Mouse (Mus musculus): ENCODE measurements around the gene Pkd1. TPM values are rescaled to one million over a fixed set of nuclear protein-coding genes. Genes with fewer than 3 reads are reported as not detected.

The Pkd1 gene
- polyA plus RNA-seq, 1 experiment from 2014 or later: 23.9 TPM

DNA sequence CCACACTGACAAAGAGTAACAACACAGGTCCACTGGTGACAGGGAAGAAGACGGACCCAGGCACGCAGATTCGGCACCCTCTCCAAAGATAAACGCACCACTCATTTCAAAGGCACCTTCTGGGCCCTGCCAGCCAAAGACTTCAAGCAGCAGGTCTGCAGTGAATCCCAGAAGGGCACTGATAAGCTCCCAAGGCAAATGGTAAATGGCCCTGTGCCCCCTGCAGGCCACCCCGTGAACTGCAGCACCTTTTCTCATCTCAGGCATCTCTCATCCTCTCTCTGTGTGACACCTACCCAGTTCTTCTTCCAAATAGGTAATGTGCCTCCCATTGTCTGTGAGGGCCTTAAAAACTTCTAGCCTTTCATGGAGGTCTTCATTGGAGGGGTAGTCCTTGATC, 79.0 kb downstream of the Pkd1 start:
- no peak for ATAC-seq (replicated peaks; ENCODE audit: low FRiP score)
- no peaks in the 10 kb centered on the region for H3K9me3 ChIP-seq (ENCODE audit: control insufficient read depth, low read length)
- peaks cover 10% of the 10 kb centered on the region; the same call in 1 of the 2 replicates for H3K36me3 ChIP-seq (ENCODE audit: control insufficient read depth, insufficient read depth, low read length)

DNA sequence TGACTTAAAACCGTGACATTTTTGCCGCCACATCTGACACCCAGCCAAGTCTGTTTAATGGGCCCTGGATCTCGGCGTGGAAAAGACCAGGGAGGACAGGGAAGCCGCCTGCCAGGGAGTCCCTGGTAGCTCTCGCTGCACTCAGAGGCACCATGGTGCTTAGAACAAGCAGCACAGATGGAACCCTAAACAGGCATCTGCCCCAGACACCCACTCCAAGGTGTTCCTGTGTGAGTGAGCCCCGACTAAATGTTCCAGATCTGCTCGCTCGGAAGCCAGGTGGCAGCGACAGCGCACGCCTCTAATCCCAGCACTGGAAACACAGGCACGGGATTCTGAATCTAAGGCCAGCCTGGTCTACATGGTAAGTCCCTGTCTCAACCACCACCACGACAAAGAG, 80.4 kb downstream of the Pkd1 start:
- DNase-seq (ENCODE audit: low spot score): no peak
- Histone ChIP-seq H3K9ac (ENCODE audit: low read length) (no peak overlapping the region), H3K4me1 (replicated peaks; ENCODE audit: control insufficient read depth, insufficient read depth, low read length) (peaks cover 15% of the 10 kb centered on the region; the same call in 1 of the 2 replicates), H3K27me3 (ENCODE audit: control insufficient read depth, insufficient read depth, low read length) (no peaks in the 10 kb centered on the region), H3K4me2 (ENCODE audit: low read depth, low read length, severe bottlenecking) (no peak overlapping the region), H3K9me3 (ENCODE audit: control insufficient read depth, low read length) (no peaks in the 10 kb centered on the region), H3K4me3 (ENCODE audit: low read depth, low read length) (no peak overlapping the region), H3K36me3 (ENCODE audit: control insufficient read depth, insufficient read depth, low read length) (peaks cover 7% of the 10 kb centered on the region; the same call in 1 of the 2 replicates), H3K27ac (ENCODE audit: low read depth, low read length) (no peak overlapping the region)
- 91% methylated on average over 14 of the region's 14 CpGs for WGBS
- no peak for ATAC-seq (replicated peaks; ENCODE audit: low FRiP score)

More for the DNA sequence above, 79.0 kb downstream of the Pkd1 start:
- no peak overlapping the region for H3K9ac ChIP-seq (ENCODE audit: low read length)
- H3K27me3 ChIP-seq (ENCODE audit: control insufficient read depth, insufficient read depth, low read length): no peaks in the 10 kb centered on the region
- WGBS: 51% methylated on average over 5 of the region's 5 CpGs
- DNase-seq (ENCODE audit: low spot score): peak; percentile 87
- peaks cover 13% of the 10 kb centered on the region; the same call in 1 of the 2 replicates for H3K4me1 ChIP-seq (replicated peaks; ENCODE audit: control insufficient read depth, insufficient read depth, low read length)
- H3K4me2 ChIP-seq (ENCODE audit: low read depth, low read length, severe bottlenecking): no peak overlapping the region
- no peak overlapping the region for H3K27ac ChIP-seq (ENCODE audit: low read depth, low read length)
- H3K4me3 ChIP-seq (ENCODE audit: low read depth, low read length): no peak overlapping the region

DNA sequence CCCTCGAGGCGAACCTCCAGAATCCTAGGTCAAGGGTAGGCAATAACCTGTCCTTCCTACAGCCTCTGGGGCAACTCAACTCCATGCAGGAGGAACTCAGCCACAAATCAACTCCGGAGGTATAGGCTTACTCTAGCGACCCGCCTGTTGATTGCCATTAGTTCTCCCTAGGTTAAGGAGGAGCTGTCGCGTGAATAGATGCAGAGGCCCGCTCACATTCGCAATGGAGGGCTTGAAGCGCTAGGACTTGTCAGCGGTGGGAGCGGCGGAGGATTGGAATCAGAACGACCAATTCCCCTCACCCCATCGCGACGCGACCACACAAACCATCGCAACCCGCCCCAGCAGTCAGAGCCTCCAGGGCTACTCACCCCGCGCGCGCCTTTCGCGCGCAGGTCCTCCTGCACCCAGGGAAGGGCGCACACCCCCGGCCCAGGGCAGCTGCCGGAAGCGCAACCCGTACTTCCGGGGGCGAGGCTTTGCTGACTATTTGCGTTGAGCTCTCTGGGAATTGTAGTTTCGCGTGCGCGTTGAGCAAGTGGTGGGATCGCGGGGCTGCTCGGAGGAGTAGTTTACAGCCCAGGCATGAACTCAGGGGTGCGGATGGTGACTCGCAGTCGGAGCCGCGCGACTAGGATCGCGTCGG, 82.7 kb downstream of the Pkd1 start, which contains the start of the genes Tsc2 and Nthl1:
TSS of gene Tsc2 (minus strand) at position 464 of the 646 bp plus-strand sequence.
TSS of gene Nthl1 (plus strand) at position 514 of the 646 bp plus-strand sequence.
- WGBS: 2% methylated on average over 51 of the region's 51 CpGs
- H3K36me3 ChIP-seq (ENCODE audit: control insufficient read depth, insufficient read depth, low read length): no peaks in the 10 kb centered on the region
- ATAC-seq (replicated peaks; ENCODE audit: low FRiP score) (peak; percentile 90), DNase-seq (ENCODE audit: low spot score) (peak; percentile 93)
- H3K27me3 ChIP-seq (ENCODE audit: control insufficient read depth, insufficient read depth, low read length): no peaks in the 10 kb centered on the region
- H3K4me3 ChIP-seq (ENCODE audit: low read depth, low read length): peak within 1 kb of the TSS; percentile 72
- H3K4me2 ChIP-seq (ENCODE audit: low read depth, low read length, severe bottlenecking): peak within 1 kb of the TSS; percentile 81
- H3K4me1 ChIP-seq (replicated peaks; ENCODE audit: control insufficient read depth, insufficient read depth, low read length): peaks cover 15% of the 10 kb centered on the region; the same call in 1 of the 2 replicates
- peak within 1 kb of the TSS; percentile 83 for H3K9ac ChIP-seq (ENCODE audit: low read length)
- H3K9me3 ChIP-seq (ENCODE audit: control insufficient read depth, low read length): no peaks in the 10 kb centered on the region
- 0 out of 2 replicates have a peak within 1 kb of the TSS, but pooled peaks have one; percentile 5 for H3K27ac ChIP-seq (ENCODE audit: low read depth, low read length)

DNA sequence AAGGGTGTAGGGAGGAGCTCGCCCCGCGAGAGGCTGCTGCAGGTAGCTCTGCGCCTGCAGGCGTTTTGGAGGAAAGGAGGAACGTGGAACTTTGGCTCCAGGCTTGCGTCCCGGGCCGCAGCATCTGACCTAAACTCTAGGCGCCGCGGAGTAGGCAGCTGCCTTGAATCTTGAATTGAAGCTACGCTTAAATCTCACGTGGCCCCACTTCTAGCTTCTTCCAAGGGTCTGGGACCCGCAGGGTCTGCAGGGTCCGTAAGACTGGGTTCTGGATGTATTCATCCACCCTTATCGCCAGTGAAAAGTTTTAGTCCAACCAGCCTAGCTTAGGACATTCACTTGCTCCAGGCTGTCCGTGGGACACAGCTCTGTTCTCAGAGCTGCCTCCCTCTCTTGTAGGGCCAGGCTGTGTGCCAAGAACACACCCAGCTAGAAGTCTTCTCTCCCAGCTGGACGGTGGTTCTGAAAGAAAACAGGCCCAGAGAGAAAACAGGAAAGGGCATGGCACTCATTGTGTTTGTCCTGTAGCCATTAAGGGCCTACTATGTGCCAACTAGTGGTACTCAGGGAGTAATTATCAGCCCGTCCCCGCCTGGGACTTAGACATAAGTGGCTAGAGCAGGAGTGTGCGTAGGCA, 83.3 kb downstream of the Pkd1 start:
- H3K4me2 ChIP-seq (ENCODE audit: low read depth, low read length, severe bottlenecking): peak overlapping the region; percentile 81
- H3K4me3 ChIP-seq (ENCODE audit: low read depth, low read length): peak overlapping the region; percentile 72
- H3K36me3 ChIP-seq (ENCODE audit: control insufficient read depth, insufficient read depth, low read length): no peaks in the 10 kb centered on the region
- no peaks in the 10 kb centered on the region for H3K27me3 ChIP-seq (ENCODE audit: control insufficient read depth, insufficient read depth, low read length)
- H3K9me3 ChIP-seq (ENCODE audit: control insufficient read depth, low read length): no peaks in the 10 kb centered on the region
- WGBS: 13% methylated on average over 22 of the region's 22 CpGs
- H3K9ac ChIP-seq (ENCODE audit: low read length): peak overlapping the region; percentile 83
- 0 out of 2 replicates have a peak overlapping the region, but pooled peaks have one; percentile 5 for H3K27ac ChIP-seq (ENCODE audit: low read depth, low read length)
- 0 out of 2 replicates have a peak, but pooled peaks have one; percentile 5 for ATAC-seq (replicated peaks; ENCODE audit: low FRiP score)
- H3K4me1 ChIP-seq (replicated peaks; ENCODE audit: control insufficient read depth, insufficient read depth, low read length): peaks cover 15% of the 10 kb centered on the region; the same call in 1 of the 2 replicates
- DNase-seq (ENCODE audit: low spot score): no peak

DNA sequence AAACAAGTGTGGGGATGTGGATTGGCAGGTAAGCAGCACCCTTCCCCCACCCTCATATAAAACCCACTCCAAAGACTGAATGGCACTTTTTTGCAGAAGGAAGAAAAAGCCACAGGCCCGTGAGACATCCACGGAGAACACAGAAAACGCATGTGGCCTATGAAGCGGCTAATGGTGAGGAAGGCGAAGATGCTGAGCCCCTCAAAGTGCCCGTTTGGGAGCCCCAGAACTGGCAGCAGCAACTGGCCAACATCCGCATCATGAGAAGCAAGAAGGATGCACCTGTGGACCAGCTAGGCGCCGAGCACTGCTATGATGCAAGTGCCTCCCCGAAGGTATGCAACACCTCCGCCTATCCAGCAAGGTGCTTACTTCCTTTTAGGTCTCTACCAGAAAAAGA, 84.2 kb downstream of the Pkd1 start:
- Histone ChIP-seq H3K4me1 (replicated peaks; ENCODE audit: control insufficient read depth, insufficient read depth, low read length) (peaks cover 15% of the 10 kb centered on the region; the same call in 1 of the 2 replicates), H3K4me3 (ENCODE audit: low read depth, low read length) (no peak overlapping the region), H3K27ac (ENCODE audit: low read depth, low read length) (no peak overlapping the region), H3K9ac (ENCODE audit: low read length) (no peak overlapping the region; the same call in 1 of the 2 replicates), H3K27me3 (ENCODE audit: control insufficient read depth, insufficient read depth, low read length) (no peaks in the 10 kb centered on the region), H3K9me3 (ENCODE audit: control insufficient read depth, low read length) (no peaks in the 10 kb centered on the region), H3K36me3 (ENCODE audit: control insufficient read depth, insufficient read depth, low read length) (no peaks in the 10 kb centered on the region), H3K4me2 (ENCODE audit: low read depth, low read length, severe bottlenecking) (no peak overlapping the region)
- no peak for DNase-seq (ENCODE audit: low spot score)
- ATAC-seq (replicated peaks; ENCODE audit: low FRiP score): no peak
- 91% methylated on average over 11 of the region's 11 CpGs for WGBS

DNA sequence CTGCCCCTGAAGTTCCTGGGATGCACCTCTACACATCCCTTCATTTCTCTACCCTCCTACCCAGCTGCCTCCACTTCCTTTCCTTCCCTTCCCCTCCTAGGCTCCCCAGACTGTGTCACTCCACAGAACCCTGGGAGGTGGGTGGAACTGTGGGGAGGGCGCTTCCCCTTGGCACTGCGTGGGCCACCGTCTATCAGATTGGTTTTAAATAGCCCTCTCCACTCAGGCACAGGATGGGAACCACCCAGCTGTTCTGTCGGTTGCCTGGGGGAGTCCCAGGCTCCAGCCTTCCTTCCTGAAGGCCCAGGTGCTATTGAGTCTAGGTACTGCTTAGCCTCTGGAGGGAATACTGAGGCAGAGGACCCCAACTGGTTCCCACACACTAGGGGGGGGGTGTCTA, 85.4 kb downstream of the Pkd1 start:
- Histone ChIP-seq H3K9me3 (ENCODE audit: control insufficient read depth, low read length) (no peaks in the 10 kb centered on the region), H3K4me3 (ENCODE audit: low read depth, low read length) (no peak overlapping the region), H3K4me2 (ENCODE audit: low read depth, low read length, severe bottlenecking) (no peak overlapping the region), H3K9ac (ENCODE audit: low read length) (no peak overlapping the region), H3K36me3 (ENCODE audit: control insufficient read depth, insufficient read depth, low read length) (no peaks in the 10 kb centered on the region), H3K27me3 (ENCODE audit: control insufficient read depth, insufficient read depth, low read length) (no peaks in the 10 kb centered on the region), H3K27ac (ENCODE audit: low read depth, low read length) (no peak overlapping the region), H3K4me1 (replicated peaks; ENCODE audit: control insufficient read depth, insufficient read depth, low read length) (peaks cover 15% of the 10 kb centered on the region; the same call in 1 of the 2 replicates)
- WGBS: 84% methylated on average over 4 of the region's 4 CpGs
- ATAC-seq (replicated peaks; ENCODE audit: low FRiP score) (no peak), DNase-seq (ENCODE audit: low spot score) (no peak)

DNA sequence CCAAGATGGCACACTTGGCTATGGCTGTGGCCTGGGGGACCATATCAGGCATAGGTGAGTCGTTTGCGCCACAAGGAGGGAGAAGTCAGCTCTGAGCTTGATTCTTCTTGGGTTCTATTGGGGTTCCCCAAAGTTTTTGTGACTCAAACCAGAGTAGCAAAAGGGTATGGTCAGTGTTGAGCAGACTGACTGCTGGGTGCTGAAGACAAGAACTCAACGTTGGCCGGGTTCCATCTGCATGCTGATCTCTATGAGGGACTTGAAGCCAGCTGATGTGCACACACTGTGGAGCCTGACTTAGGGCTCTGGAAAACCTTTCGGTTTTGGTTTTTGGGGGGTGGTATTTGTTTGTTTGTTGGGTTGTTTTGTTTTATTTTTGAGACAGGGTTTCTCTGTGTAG, 86.1 kb downstream of the Pkd1 start:
- Histone ChIP-seq H3K4me1 (replicated peaks; ENCODE audit: control insufficient read depth, insufficient read depth, low read length) (peaks cover 15% of the 10 kb centered on the region; the same call in 1 of the 2 replicates), H3K36me3 (ENCODE audit: control insufficient read depth, insufficient read depth, low read length) (no peaks in the 10 kb centered on the region)
- WGBS: 98% methylated on average over 5 of the region's 5 CpGs

DNA sequence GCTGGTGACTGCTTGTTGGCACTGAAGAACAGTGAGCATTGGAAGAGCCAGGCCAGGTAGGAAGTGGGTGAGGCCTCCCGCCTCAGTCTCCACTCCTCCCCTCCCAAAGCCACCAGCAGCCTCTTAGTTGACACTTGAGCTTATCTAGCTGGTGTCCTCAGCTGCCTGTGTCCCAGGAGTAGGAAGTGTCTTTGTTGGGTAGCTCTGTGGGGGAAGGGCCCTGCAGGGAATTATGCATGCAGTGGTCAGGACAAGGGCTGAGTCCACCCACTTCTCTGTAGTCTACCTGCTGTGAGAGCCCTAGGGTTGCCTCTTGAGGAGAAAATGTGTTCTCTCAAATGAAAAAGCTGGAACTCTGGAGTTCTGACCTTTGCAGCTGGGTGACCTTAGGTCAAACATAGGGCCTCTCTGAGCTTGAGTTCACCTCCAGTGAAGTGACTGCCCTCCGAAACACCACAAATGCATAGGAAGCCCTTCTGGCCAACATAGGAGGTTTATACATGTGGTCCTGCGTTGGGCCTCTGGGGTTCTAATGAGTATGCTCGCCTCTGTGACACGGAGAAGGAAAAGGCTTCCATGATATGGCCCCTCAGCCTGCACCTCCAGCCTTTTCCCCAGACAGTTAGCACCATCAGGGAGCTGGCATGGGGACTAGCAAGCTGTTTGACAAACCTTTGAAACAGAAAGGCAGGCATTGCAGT, 87.3 kb downstream of the Pkd1 start:
- H3K4me3 ChIP-seq (ENCODE audit: low read depth, low read length): no peak overlapping the region
- DNase-seq (ENCODE audit: low spot score) (no peak), ATAC-seq (replicated peaks; ENCODE audit: low FRiP score) (no peak)
- no peak overlapping the region for H3K27ac ChIP-seq (ENCODE audit: low read depth, low read length)
- H3K4me2 ChIP-seq (ENCODE audit: low read depth, low read length, severe bottlenecking): no peak overlapping the region
- H3K27me3 ChIP-seq (ENCODE audit: control insufficient read depth, insufficient read depth, low read length): no peaks in the 10 kb centered on the region
- H3K9me3 ChIP-seq (ENCODE audit: control insufficient read depth, low read length): no peaks in the 10 kb centered on the region
- peaks cover 10% of the 10 kb centered on the region; the same call in 1 of the 2 replicates for H3K4me1 ChIP-seq (replicated peaks; ENCODE audit: control insufficient read depth, insufficient read depth, low read length)
- no peaks in the 10 kb centered on the region for H3K36me3 ChIP-seq (ENCODE audit: control insufficient read depth, insufficient read depth, low read length)
- no peak overlapping the region for H3K9ac ChIP-seq (ENCODE audit: low read length)
- 68% methylated on average over 5 of the region's 5 CpGs for WGBS

More for the DNA sequence above, 86.1 kb downstream of the Pkd1 start:
- Histone ChIP-seq H3K4me2 (ENCODE audit: low read depth, low read length, severe bottlenecking) (no peak overlapping the region), H3K9ac (ENCODE audit: low read length) (no peak overlapping the region), H3K4me3 (ENCODE audit: low read depth, low read length) (no peak overlapping the region), H3K27me3 (ENCODE audit: control insufficient read depth, insufficient read depth, low read length) (no peaks in the 10 kb centered on the region), H3K9me3 (ENCODE audit: control insufficient read depth, low read length) (no peaks in the 10 kb centered on the region), H3K27ac (ENCODE audit: low read depth, low read length) (no peak overlapping the region)
- ATAC-seq (replicated peaks; ENCODE audit: low FRiP score) (no peak), DNase-seq (ENCODE audit: low spot score) (no peak)

Measured in forebrain, embryonic 11.5 days (tissue).